Mouse (Mus musculus): Measurements from ENCODE around the gene Chd9. TPM values are rescaled to one million over a fixed set of nuclear protein-coding genes. Genes with fewer than 3 reads are reported as not detected.

The Chd9 gene
- polyA plus RNA-seq, 1 experiment from 2014 or later = 10.8 TPM

DNA sequence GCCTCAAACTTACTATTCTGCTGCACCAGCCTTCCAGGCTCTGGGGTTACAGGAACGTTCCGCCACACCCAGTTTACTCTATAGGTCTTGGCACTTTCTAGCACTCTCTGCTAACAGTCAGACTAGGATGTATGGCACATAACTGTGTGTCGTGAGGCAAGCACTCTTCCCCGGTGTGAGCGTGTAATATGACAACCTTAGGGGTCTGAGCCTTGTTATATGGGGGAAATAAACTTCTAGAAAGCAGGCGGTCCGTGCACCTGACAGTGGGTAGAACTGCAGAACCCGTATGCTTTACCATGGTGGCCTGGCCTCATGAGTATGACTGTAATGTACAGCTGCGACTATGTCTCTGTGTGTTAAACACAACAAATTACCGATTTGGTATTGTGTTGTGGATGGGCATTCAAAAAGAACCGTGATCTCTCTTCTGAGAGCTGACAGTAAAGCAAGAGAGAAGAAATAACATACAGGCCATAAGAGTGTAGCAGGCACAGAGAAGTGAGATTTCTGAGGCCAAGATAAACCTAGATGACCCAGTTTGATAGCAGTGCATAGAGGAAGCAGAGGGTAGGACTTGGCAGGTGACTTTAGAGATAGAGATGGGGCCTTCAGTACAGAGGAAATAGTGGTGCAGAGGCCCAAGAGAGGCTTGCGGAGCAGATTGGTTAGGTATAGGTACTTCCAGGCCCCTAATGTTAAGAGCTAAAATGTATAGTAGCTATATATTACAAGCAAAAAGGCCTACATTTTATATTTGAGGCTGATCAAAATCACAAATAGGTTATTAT, 249.1 kb downstream of the Chd9 start:
- peak; percentile 59; the same call in 1 of the 2 replicates for ATAC-seq (ENCODE audit: low read depth)
- H3K4me3 ChIP-seq (replicated peaks) = no peak overlapping the region
- H3K4me2 ChIP-seq = no peak overlapping the region
- 55% methylated on average over 12 of the region's 12 CpGs for WGBS (ENCODE audit: insufficient replicate concordance)
- no peaks in the 10 kb centered on the region for H3K9me3 ChIP-seq (replicated peaks)
- H3K36me3 ChIP-seq = peaks cover 23% of the 10 kb centered on the region
- H3K4me1 ChIP-seq (replicated peaks) = peaks cover 7% of the 10 kb centered on the region
- H3K27ac ChIP-seq = no peak overlapping the region
- H3K27me3 ChIP-seq = no peaks in the 10 kb centered on the region
- no peak overlapping the region for H3K9ac ChIP-seq
- DNase-seq = no peak

GRCm38 (mm10) chr8:91079678-91080077, 251.5 kb downstream of the Chd9 start:
- 77% methylated on average over 2 of the region's 2 CpGs for whole genome bisulfite sequencing (ENCODE audit: insufficient replicate concordance)
- ATAC-seq (ENCODE audit: low read depth) = no peak
- no peaks in the 10 kb centered on the region for H3K9me3 ChIP-seq (replicated peaks)
- no peaks in the 10 kb centered on the region for H3K27me3 ChIP-seq
- no peak overlapping the region for H3K4me2 ChIP-seq
- H3K27ac ChIP-seq = no peak overlapping the region
- peaks cover 7% of the 10 kb centered on the region for H3K4me1 ChIP-seq (replicated peaks)
- DNase-seq = no peak
- H3K9ac ChIP-seq = no peak overlapping the region
- peaks cover 21% of the 10 kb centered on the region for H3K36me3 ChIP-seq
- H3K4me3 ChIP-seq (replicated peaks) = no peak overlapping the region

GRCm38 (mm10) chr8:91081911-91082310, 253.8 kb downstream of the Chd9 start:
- DNase-seq (no peak), ATAC-seq (ENCODE audit: low read depth) (0 out of 2 replicates have a peak, but pooled peaks have one; percentile 41)
- Histone ChIP-seq H3K4me3 (replicated peaks) (no peak overlapping the region), H3K4me1 (replicated peaks) (peaks cover 7% of the 10 kb centered on the region), H3K27ac (no peak overlapping the region; the same call in 1 of the 2 replicates), H3K4me2 (no peak overlapping the region), H3K36me3 (peaks cover 24% of the 10 kb centered on the region), H3K27me3 (no peaks in the 10 kb centered on the region), H3K9ac (no peak overlapping the region; the same call in 1 of the 2 replicates), H3K9me3 (replicated peaks) (no peaks in the 10 kb centered on the region)
- 33% methylated on average over 7 of the region's 7 CpGs for WGBS (ENCODE audit: insufficient replicate concordance)

DNA sequence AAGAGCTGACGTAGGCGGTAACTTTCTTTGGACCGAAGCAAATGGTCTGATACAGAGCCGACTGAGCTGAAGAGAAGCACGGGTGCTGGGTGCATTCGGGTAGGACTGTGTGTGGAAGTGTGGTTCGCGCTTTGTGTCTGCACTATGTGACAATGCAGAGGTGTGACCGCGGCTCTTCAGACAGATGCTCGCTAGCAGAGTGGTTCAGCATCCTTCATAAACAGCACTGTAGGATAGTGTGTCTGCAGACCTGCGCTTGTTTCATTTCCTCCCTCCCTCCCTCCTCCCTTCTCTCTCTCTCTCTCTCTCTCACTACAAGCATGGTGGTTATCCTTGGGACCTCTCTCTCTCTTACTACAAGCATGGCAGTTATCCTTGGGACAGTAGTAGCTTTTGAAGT, 254.3 kb downstream of the Chd9 start:
- H3K27ac ChIP-seq = no peak overlapping the region
- no peak overlapping the region for H3K4me2 ChIP-seq
- no peak overlapping the region; the same call in 1 of the 2 replicates for H3K9ac ChIP-seq
- no peaks in the 10 kb centered on the region for H3K9me3 ChIP-seq (replicated peaks)
- peaks cover 26% of the 10 kb centered on the region for H3K36me3 ChIP-seq
- no peaks in the 10 kb centered on the region for H3K27me3 ChIP-seq
- 56% methylated on average over 12 of the region's 12 CpGs for WGBS (ENCODE audit: insufficient replicate concordance)
- no peak overlapping the region for H3K4me3 ChIP-seq (replicated peaks)
- DNase-seq = no peak
- ATAC-seq (ENCODE audit: low read depth) = 0 out of 2 replicates have a peak, but pooled peaks have one; percentile 35
- peaks cover 2% of the 10 kb centered on the region for H3K4me1 ChIP-seq (replicated peaks)

- 79% methylated on average over 7 of the region's 7 CpGs for WGBS (ENCODE audit: insufficient replicate concordance)
- no peaks in the 10 kb centered on the region for H3K4me1 ChIP-seq (replicated peaks)
- no peak overlapping the region for H3K4me3 ChIP-seq (replicated peaks)
- DNase-seq (no peak), ATAC-seq (ENCODE audit: low read depth) (no peak)
- H3K27ac ChIP-seq = no peak overlapping the region
- H3K9ac ChIP-seq = no peak overlapping the region
- H3K4me2 ChIP-seq = no peak overlapping the region
- no peaks in the 10 kb centered on the region for H3K27me3 ChIP-seq
- H3K36me3 ChIP-seq = peaks cover 50% of the 10 kb centered on the region
- H3K9me3 ChIP-seq (replicated peaks) = no peaks in the 10 kb centered on the region
Measured at GRCm38 (mm10) chr8:91088452-91088851, 260.3 kb downstream of the Chd9 start.

GRCm38 (mm10) chr8:91089601-91090000, 261.4 kb downstream of the Chd9 start:
- Histone ChIP-seq H3K36me3 (peaks cover 56% of the 10 kb centered on the region), H3K4me2 (no peak overlapping the region), H3K4me1 (replicated peaks) (no peaks in the 10 kb centered on the region), H3K9ac (no peak overlapping the region), H3K27me3 (no peaks in the 10 kb centered on the region), H3K4me3 (replicated peaks) (no peak overlapping the region), H3K9me3 (replicated peaks) (no peaks in the 10 kb centered on the region), H3K27ac (no peak overlapping the region)
- no peak for ATAC-seq (ENCODE audit: low read depth)
- 75% methylated on average over 2 of the region's 2 CpGs for WGBS (ENCODE audit: insufficient replicate concordance)
- no peak for DNase-seq

GRCm38 (mm10) chr8:91094135-91094534, 266.0 kb downstream of the Chd9 start:
- DNase-seq (no peak), ATAC-seq (ENCODE audit: low read depth) (no peak)
- Histone ChIP-seq H3K4me1 (replicated peaks) (no peaks in the 10 kb centered on the region), H3K9ac (no peak overlapping the region), H3K36me3 (peaks cover 58% of the 10 kb centered on the region), H3K27ac (no peak overlapping the region), H3K9me3 (replicated peaks) (no peaks in the 10 kb centered on the region), H3K4me3 (replicated peaks) (no peak overlapping the region), H3K4me2 (no peak overlapping the region), H3K27me3 (no peaks in the 10 kb centered on the region)
- WGBS (ENCODE audit: insufficient replicate concordance) = 73% methylated on average over 5 of the region's 5 CpGs

- 73% methylated on average over 6 of the region's 6 CpGs for WGBS (ENCODE audit: insufficient replicate concordance)
- ATAC-seq (ENCODE audit: low read depth) (no peak), DNase-seq (no peak)
- Histone ChIP-seq H3K4me3 (replicated peaks) (no peak overlapping the region), H3K27me3 (no peaks in the 10 kb centered on the region), H3K27ac (no peak overlapping the region), H3K9ac (no peak overlapping the region), H3K36me3 (peaks cover 42% of the 10 kb centered on the region), H3K9me3 (replicated peaks) (no peaks in the 10 kb centered on the region), H3K4me1 (replicated peaks) (no peaks in the 10 kb centered on the region), H3K4me2 (no peak overlapping the region)
Measured at GRCm38 (mm10) chr8:91098106-91098505, 270.0 kb downstream of the Chd9 start.

Small RNA genes within 50 kb of the gene (microRNA-seq; reads per million reads assigned to microRNA genes)
- gene Gm44382 = not detected

Other genes starting within 250 kb of the Chd9 start
- gene Gm19935, start 11.0 kb upstream of the Chd9 start, polyA plus RNA-seq (2015; fragmentation: Nextera tagmentation; extraction: Ambion mirVana) = not detected in 2 replicates
- 5.0 and 7.4 TPM in 2 replicates for gene Rbl2, start 241.7 kb downstream of the Chd9 start, polyA plus RNA-seq (2015; fragmentation: Nextera tagmentation; extraction: Ambion mirVana)